Mouse (Mus musculus): ENCODE measurements around the gene Neurod4. TPM values are rescaled to one million over a fixed set of nuclear protein-coding genes. Genes with fewer than 3 reads are reported as not detected.

Gene Neurod4
- polyA plus RNA-seq, 1 experiment from 2014 or later = not detected

- WGBS = 21% methylated on average over 3 of the region's 3 CpGs
- no peak overlapping the region for H3K9ac ChIP-seq
- ATAC-seq (ENCODE audit: extremely low read depth, insufficient number of reproducible peaks, low FRiP score, low TSS enrichment) = no peak
Measured at GRCm38 (mm10) chr10:130293741-130294408, 13.8 kb upstream of the Neurod4 start.

DNA sequence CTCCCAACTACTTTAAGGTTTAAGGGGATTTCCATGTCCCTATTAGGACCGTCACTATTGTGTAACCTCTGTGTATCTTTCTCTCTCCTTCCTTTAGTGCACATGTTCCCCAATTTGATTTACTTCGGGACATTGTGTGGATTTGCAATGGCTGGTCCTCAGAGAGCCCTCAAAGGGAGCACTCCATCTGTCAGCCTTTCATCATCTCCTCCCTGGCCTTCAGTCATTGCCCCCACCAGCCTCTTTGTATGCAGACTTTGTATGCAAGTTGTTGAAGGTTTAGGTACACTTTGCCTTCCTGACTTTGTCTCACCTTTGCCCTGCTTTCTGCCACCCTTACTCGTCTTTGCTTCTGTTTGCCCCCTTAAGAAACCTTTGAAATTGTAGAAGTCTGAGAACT lies 8.0 kb upstream of the Neurod4 start:
- no peaks in the 10 kb centered on the region for H3K36me3 ChIP-seq
- H3K27me3 ChIP-seq (replicated peaks) = no peaks in the 10 kb centered on the region
- WGBS = 52% methylated on average over 3 of the region's 3 CpGs
- no peak overlapping the region for H3K27ac ChIP-seq (replicated peaks)
- ATAC-seq (ENCODE audit: extremely low read depth, insufficient number of reproducible peaks, low FRiP score, low TSS enrichment) = no peak
- H3K4me1 ChIP-seq = no peaks in the 10 kb centered on the region
- no peak overlapping the region for H3K4me3 ChIP-seq
- no peaks in the 10 kb centered on the region for H3K9me3 ChIP-seq
- H3K4me2 ChIP-seq = no peak overlapping the region
- no peak overlapping the region for H3K9ac ChIP-seq

More at GRCm38 (mm10) chr10:130293741-130294408, 13.8 kb upstream of the Neurod4 start:
- H3K4me2 ChIP-seq = no peak overlapping the region
- no peaks in the 10 kb centered on the region for H3K27me3 ChIP-seq (replicated peaks)
- no peak overlapping the region for H3K27ac ChIP-seq (replicated peaks)
- no peaks in the 10 kb centered on the region for H3K36me3 ChIP-seq
- H3K4me1 ChIP-seq = no peaks in the 10 kb centered on the region
- no peaks in the 10 kb centered on the region for H3K9me3 ChIP-seq
- no peak overlapping the region for H3K4me3 ChIP-seq

- ATAC-seq (ENCODE audit: extremely low read depth, insufficient number of reproducible peaks, low FRiP score, low TSS enrichment) = no peak
- no peak overlapping the region for H3K4me2 ChIP-seq
- WGBS = 47% methylated on average over 1 of the region's 1 CpGs
Measured at GRCm38 (mm10) chr10:130287201-130287600, 7.2 kb upstream of the Neurod4 start.

GRCm38 (mm10) chr10:130281982-130282449 lies 2.0 kb upstream of the Neurod4 start:
- Histone ChIP-seq H3K9ac (no peak overlapping the region), H3K9me3 (no peaks in the 10 kb centered on the region), H3K4me1 (no peaks in the 10 kb centered on the region), H3K27ac (replicated peaks) (no peak overlapping the region), H3K36me3 (no peaks in the 10 kb centered on the region), H3K4me2 (no peak overlapping the region), H3K27me3 (replicated peaks) (no peaks in the 10 kb centered on the region), H3K4me3 (no peak overlapping the region)
- 52% methylated on average over 1 of the region's 1 CpGs for WGBS
- no peak for ATAC-seq (ENCODE audit: extremely low read depth, insufficient number of reproducible peaks, low FRiP score, low TSS enrichment)

More at GRCm38 (mm10) chr10:130287201-130287600, 7.2 kb upstream of the Neurod4 start:
- no peaks in the 10 kb centered on the region for H3K27me3 ChIP-seq (replicated peaks)
- H3K9ac ChIP-seq = no peak overlapping the region
- H3K27ac ChIP-seq (replicated peaks) = no peak overlapping the region
- no peaks in the 10 kb centered on the region for H3K4me1 ChIP-seq
- no peaks in the 10 kb centered on the region for H3K36me3 ChIP-seq
- no peaks in the 10 kb centered on the region for H3K9me3 ChIP-seq
- no peak overlapping the region for H3K4me3 ChIP-seq

GRCm38 (mm10) chr10:130276496-130276895 lies 3.5 kb downstream of the Neurod4 start:
- Histone ChIP-seq H3K9me3 (no peaks in the 10 kb centered on the region), H3K4me2 (no peak overlapping the region)

DNA sequence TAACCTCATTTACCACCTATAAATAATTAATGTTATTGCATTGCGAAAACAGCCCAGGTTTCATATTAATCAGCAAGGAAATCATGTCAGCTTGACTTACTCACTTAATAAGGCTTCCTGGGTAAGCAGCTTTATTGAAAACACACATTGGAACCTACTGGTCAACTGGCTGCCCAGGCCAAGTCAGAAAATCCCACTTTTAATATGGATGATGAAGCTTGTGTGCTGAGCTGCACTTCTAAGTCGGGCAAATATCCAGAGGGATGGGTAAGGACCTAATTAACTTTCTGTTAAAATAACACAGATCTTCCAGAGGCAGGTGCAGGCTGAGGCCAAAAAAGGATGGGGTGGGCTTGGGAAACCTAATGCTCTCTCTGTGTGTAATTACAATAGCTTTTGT lies 4.3 kb downstream of the Neurod4 start:
- H3K9me3 ChIP-seq = no peaks in the 10 kb centered on the region
- no peaks in the 10 kb centered on the region for H3K4me1 ChIP-seq
- no peak overlapping the region for H3K9ac ChIP-seq
- no peak overlapping the region for H3K4me3 ChIP-seq
- ATAC-seq (ENCODE audit: extremely low read depth, insufficient number of reproducible peaks, low FRiP score, low TSS enrichment) = no peak
- no peaks in the 10 kb centered on the region for H3K36me3 ChIP-seq
- 49% methylated on average over 2 of the region's 2 CpGs for WGBS
- H3K4me2 ChIP-seq = no peak overlapping the region
- H3K27ac ChIP-seq (replicated peaks) = no peak overlapping the region
- no peaks in the 10 kb centered on the region for H3K27me3 ChIP-seq (replicated peaks)

More at GRCm38 (mm10) chr10:130276496-130276895, 3.5 kb downstream of the Neurod4 start:
- no peak for ATAC-seq (ENCODE audit: extremely low read depth, insufficient number of reproducible peaks, low FRiP score, low TSS enrichment)
- H3K4me3 ChIP-seq = no peak overlapping the region
- no peaks in the 10 kb centered on the region for H3K36me3 ChIP-seq
- WGBS = 74% methylated on average over 2 of the region's 2 CpGs
- no peak overlapping the region for H3K27ac ChIP-seq (replicated peaks)
- H3K9ac ChIP-seq = no peak overlapping the region
- no peaks in the 10 kb centered on the region for H3K4me1 ChIP-seq
- H3K27me3 ChIP-seq (replicated peaks) = no peaks in the 10 kb centered on the region

GRCm38 (mm10) chr10:130263203-130263602 lies 16.8 kb downstream of the Neurod4 start:
- Histone ChIP-seq H3K9ac (no peak overlapping the region), H3K36me3 (no peaks in the 10 kb centered on the region), H3K4me1 (no peaks in the 10 kb centered on the region), H3K27ac (replicated peaks) (no peak overlapping the region), H3K4me2 (no peak overlapping the region), H3K27me3 (replicated peaks) (no peaks in the 10 kb centered on the region), H3K9me3 (no peaks in the 10 kb centered on the region), H3K4me3 (no peak overlapping the region)
- 47% methylated on average over 4 of the region's 4 CpGs for WGBS
- ATAC-seq (ENCODE audit: extremely low read depth, insufficient number of reproducible peaks, low FRiP score, low TSS enrichment) = no peak

GRCm38 (mm10) chr10:130259483-130259882 lies 20.6 kb downstream of the Neurod4 start:
- Histone ChIP-seq H3K27me3 (replicated peaks) (no peaks in the 10 kb centered on the region), H3K36me3 (no peaks in the 10 kb centered on the region), H3K9ac (no peak overlapping the region), H3K4me3 (no peak overlapping the region), H3K9me3 (no peaks in the 10 kb centered on the region), H3K4me2 (no peak overlapping the region), H3K27ac (replicated peaks) (no peak overlapping the region), H3K4me1 (peaks cover 10% of the 10 kb centered on the region; the same call in 1 of the 2 replicates)
- WGBS = 66% methylated on average over 1 of the region's 1 CpGs
- ATAC-seq (ENCODE audit: extremely low read depth, insufficient number of reproducible peaks, low FRiP score, low TSS enrichment) = no peak

GRCm38 (mm10) chr10:130244271-130244670 lies 35.8 kb downstream of the Neurod4 start:
- Histone ChIP-seq H3K9ac (no peak overlapping the region), H3K4me3 (no peak overlapping the region), H3K36me3 (no peaks in the 10 kb centered on the region), H3K4me1 (no peaks in the 10 kb centered on the region), H3K9me3 (no peaks in the 10 kb centered on the region), H3K27ac (replicated peaks) (no peak overlapping the region), H3K27me3 (replicated peaks) (no peaks in the 10 kb centered on the region), H3K4me2 (no peak overlapping the region)
- no peak for ATAC-seq (ENCODE audit: extremely low read depth, insufficient number of reproducible peaks, low FRiP score, low TSS enrichment)
- 5% methylated on average over 2 of the region's 2 CpGs for WGBS

GRCm38 (mm10) chr10:130238318-130239209 lies 41.5 kb downstream of the Neurod4 start:
- no peak overlapping the region for H3K9ac ChIP-seq
- no peak overlapping the region for H3K4me2 ChIP-seq
- no peaks in the 10 kb centered on the region for H3K27me3 ChIP-seq (replicated peaks)
- no peak overlapping the region for H3K27ac ChIP-seq (replicated peaks)
- H3K9me3 ChIP-seq = no peaks in the 10 kb centered on the region
- no peak for ATAC-seq (ENCODE audit: extremely low read depth, insufficient number of reproducible peaks, low FRiP score, low TSS enrichment)
- no peak overlapping the region for H3K4me3 ChIP-seq
- no peaks in the 10 kb centered on the region for H3K4me1 ChIP-seq
- no peaks in the 10 kb centered on the region for H3K36me3 ChIP-seq
- 64% methylated on average over 2 of the region's 2 CpGs for WGBS

DNA sequence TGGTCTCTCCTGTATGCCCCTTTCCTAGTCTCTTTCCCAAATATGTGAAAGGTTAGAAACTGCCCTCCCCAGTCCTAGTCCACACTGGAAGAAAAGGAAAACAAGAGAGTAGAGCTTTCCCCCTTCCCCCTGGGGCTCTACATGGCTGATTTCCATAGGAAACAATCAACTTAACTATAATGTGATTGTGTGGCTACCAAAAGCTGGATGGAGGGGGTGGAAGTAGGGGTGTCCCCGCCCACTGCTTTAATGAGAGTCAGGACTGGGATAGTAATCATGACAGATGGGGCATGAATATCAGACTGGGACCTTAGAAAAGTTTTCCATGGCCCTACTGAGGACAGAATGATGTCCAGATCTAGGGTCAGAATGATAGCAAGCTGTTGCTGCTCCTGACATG lies 45.5 kb downstream of the Neurod4 start:
- 39% methylated on average over 1 of the region's 1 CpGs for WGBS
- Histone ChIP-seq H3K27ac (replicated peaks) (no peak overlapping the region), H3K9ac (no peak overlapping the region), H3K9me3 (no peaks in the 10 kb centered on the region), H3K27me3 (replicated peaks) (no peaks in the 10 kb centered on the region), H3K36me3 (no peaks in the 10 kb centered on the region), H3K4me1 (no peaks in the 10 kb centered on the region), H3K4me2 (no peak overlapping the region), H3K4me3 (no peak overlapping the region)
- no peak for ATAC-seq (ENCODE audit: extremely low read depth, insufficient number of reproducible peaks, low FRiP score, low TSS enrichment)
